Mouse (Mus musculus) CH12.LX (cell line): Measurements from ENCODE around the gene Nfkb2. TPM values are rescaled to one million over a fixed set of nuclear protein-coding genes. Genes with fewer than 3 reads are reported as not detected.
A peak's percentile ranks its signal among the peaks of the same experiment; 100 is the strongest.

ENCODE experiments used
- DNase-seq: peaks from one replicate; pipeline ENCODE4 v3.0.0-alpha.2; 2013; ENCODE audit errors: extremely low read depth
- H3K27ac ChIP-seq: 2 replicates; pipeline ENCODE4 v1.5.1; 2012; ENCODE audit warnings: low read depth, mild to moderate bottlenecking, control low read depth, moderate library complexity; ENCODE audit not compliant: insufficient read depth
- H3K27me3 ChIP-seq: replicated peaks from 2 replicates; pipeline ENCODE3; 2012; ENCODE audit warnings: inconsistent platforms
- H3K36me3 ChIP-seq, 2 experiments: replicated peaks in 1 of 2; 2 replicates each; pipeline versions ENCODE3 to v1.6.1; 2012; ENCODE audit warnings: inconsistent platforms in 1 of 2, low read length in 1 of 2, mild to moderate bottlenecking in 1 of 2, mixed read lengths in 1 of 2, moderate library complexity in 1 of 2; ENCODE audit not compliant: control insufficient read depth in 1 of 2, insufficient read depth in 1 of 2
- H3K4me1 ChIP-seq, 2 experiments: 2 replicates each; pipeline ENCODE4 v1.6.1; 2012; ENCODE audit warnings: inconsistent platforms in 1 of 2, moderate library complexity in 1 of 2; ENCODE audit not compliant: insufficient read depth in 2 of 2, control insufficient read depth in 1 of 2
- H3K4me2 ChIP-seq: 2 replicates; pipeline ENCODE4 v1.6.1; 2012; ENCODE audit warnings: low read depth, mild to moderate bottlenecking, control low read depth; ENCODE audit not compliant: poor library complexity, insufficient read depth, severe bottlenecking
- H3K4me3 ChIP-seq, 3 experiments: fragments of 150-350 bp in 1 of 3; sonication (generic) in 1 of 3; replicated peaks in 1 of 3; 2 replicates each; pipeline versions ENCODE3 to v1.5.1; 2011 to 2012; ENCODE audit warnings: low read depth in 2 of 3, low read length in 2 of 3, mild to moderate bottlenecking in 2 of 3, moderate library complexity in 2 of 3, control low read depth in 1 of 3, improper control_type of control experiment in 1 of 3, inconsistent platforms in 1 of 3, mixed read lengths in 1 of 3; ENCODE audit not compliant: poor library complexity in 1 of 3
- H3K79me2 ChIP-seq: replicated peaks from 2 replicates; pipeline ENCODE4 v1.6.1; 2012; ENCODE audit warnings: mild to moderate bottlenecking, moderate library complexity; ENCODE audit not compliant: control insufficient read depth, poor library complexity, insufficient read depth, severe bottlenecking; ENCODE audit errors: extremely low read depth
- H3K9ac ChIP-seq: 2 replicates; pipeline ENCODE4 v1.6.1; 2012; ENCODE audit warnings: low read depth, mild to moderate bottlenecking, control low read depth, moderate library complexity; ENCODE audit not compliant: insufficient read depth
- H3K9me3 ChIP-seq: replicated peaks from 2 replicates; pipeline ENCODE3; 2012; ENCODE audit warnings: low read length, inconsistent platforms, mixed read lengths
- CHD1 ChIP-seq: IDR thresholded peaks from 2 replicates; pipeline ENCODE4 v1.6.1; 2012; ENCODE audit warnings: low read depth, low read length, improper control_type of control experiment, inconsistent platforms
- CTCF ChIP-seq, 2 experiments: IDR thresholded peaks in 1 of 2; conservative IDR thresholded peaks in 1 of 2; 2 replicates each; pipeline ENCODE4 v1.5.1; 2011 to 2012; ENCODE audit warnings: low read depth in 2 of 2, low read length in 2 of 2, improper control_type of control experiment in 1 of 2, inconsistent platforms in 1 of 2, mild to moderate bottlenecking in 1 of 2, moderate library complexity in 1 of 2
- E2F4 ChIP-seq: IDR thresholded peaks from 2 replicates; pipeline ENCODE4 v1.6.1; 2011; ENCODE audit warnings: low read depth, low read length, improper control_type of control experiment; ENCODE audit not compliant: insufficient replicate concordance
- IRF4 ChIP-seq: IDR thresholded peaks from 2 replicates; pipeline ENCODE4 v1.6.1; 2014; ENCODE audit warnings: low read depth, mild to moderate bottlenecking, inconsistent platforms, low read length, improper control_type of control experiment
- JUN ChIP-seq: IDR thresholded peaks from 2 replicates; pipeline ENCODE4 v1.6.1; 2011; ENCODE audit warnings: low read depth, mild to moderate bottlenecking, low read length, improper control_type of control experiment, moderate library complexity; ENCODE audit not compliant: insufficient read depth
- JUND ChIP-seq: conservative IDR thresholded peaks from 2 replicates; pipeline ENCODE4 v1.6.1; 2011; ENCODE audit warnings: low read depth, low read length, improper control_type of control experiment
- KAT2A ChIP-seq: IDR thresholded peaks from 2 replicates; pipeline ENCODE4 v1.6.1; 2012; ENCODE audit warnings: low read length, improper control_type of control experiment, inconsistent platforms; ENCODE audit not compliant: insufficient replicate concordance
- MAFK ChIP-seq: IDR thresholded peaks from 2 replicates; pipeline ENCODE4 v1.6.1; 2011; ENCODE audit warnings: low read length, improper control_type of control experiment; ENCODE audit not compliant: insufficient replicate concordance
- MAX ChIP-seq: IDR thresholded peaks from 2 replicates; pipeline ENCODE4 v1.6.1; 2011; ENCODE audit warnings: low read length, improper control_type of control experiment
- MAZ ChIP-seq: IDR thresholded peaks from 2 replicates; pipeline ENCODE4 v1.6.1; 2012; ENCODE audit warnings: low read depth, mild to moderate bottlenecking, inconsistent platforms, low read length, improper control_type of control experiment, moderate library complexity
- MEF2A ChIP-seq: IDR thresholded peaks from 2 replicates; pipeline ENCODE4 v1.6.1; 2014; ENCODE audit warnings: low read depth, mild to moderate bottlenecking, inconsistent platforms, low read length, improper control_type of control experiment, borderline replicate concordance
- MXI1 ChIP-seq: IDR thresholded peaks from 2 replicates; pipeline ENCODE4 v1.6.1; 2011; ENCODE audit warnings: mild to moderate bottlenecking, low read depth, low read length, improper control_type of control experiment
- MYC ChIP-seq: IDR thresholded peaks from 2 replicates; pipeline ENCODE4 v1.6.1; 2011; ENCODE audit warnings: low read depth, mild to moderate bottlenecking, improper control_type of control experiment, low read length
- NRF1 ChIP-seq: IDR thresholded peaks from 2 replicates; pipeline ENCODE4 v1.6.1; 2014; ENCODE audit warnings: low read depth, mild to moderate bottlenecking, inconsistent platforms, low read length, improper control_type of control experiment, moderate library complexity
- POLR2A ChIP-seq: IDR thresholded peaks from 2 replicates; pipeline ENCODE4 v1.6.1; 2011; ENCODE audit warnings: low read depth, mild to moderate bottlenecking, improper control_type of control experiment, low read length
- POLR2AphosphoS2 ChIP-seq: IDR thresholded peaks from 2 replicates; pipeline ENCODE4 v1.6.1; 2011; ENCODE audit warnings: low read depth, low read length, improper control_type of control experiment
- RCOR1 ChIP-seq: conservative IDR thresholded peaks from 2 replicates; pipeline ENCODE4 v1.6.1; 2012; ENCODE audit warnings: low read depth, mild to moderate bottlenecking, inconsistent platforms, low read length, improper control_type of control experiment
- SIN3A ChIP-seq: IDR thresholded peaks from 2 replicates; pipeline ENCODE4 v1.6.1; 2012; ENCODE audit warnings: low read length, improper control_type of control experiment, inconsistent platforms
- SMC3 ChIP-seq: IDR thresholded peaks from 2 replicates; pipeline ENCODE4 v1.6.1; 2011; ENCODE audit warnings: low read depth, low read length, improper control_type of control experiment
- TBP ChIP-seq: conservative IDR thresholded peaks from 2 replicates; pipeline ENCODE4 v1.6.1; 2011; ENCODE audit warnings: low read depth, low read length, improper control_type of control experiment
- USF1 ChIP-seq: IDR thresholded peaks from 2 replicates; pipeline ENCODE4 v1.6.1; 2014; ENCODE audit warnings: low read depth, mild to moderate bottlenecking, inconsistent platforms, low read length, improper control_type of control experiment
- USF2 ChIP-seq: conservative IDR thresholded peaks from 2 replicates; pipeline ENCODE4 v1.6.1; 2011; ENCODE audit warnings: low read depth, low read length, improper control_type of control experiment
- ZC3H11A ChIP-seq: IDR thresholded peaks from 2 replicates; pipeline ENCODE4 v1.6.1; 2012; ENCODE audit warnings: low read depth, mild to moderate bottlenecking, inconsistent platforms, low read length, improper control_type of control experiment
- ZKSCAN1 ChIP-seq: IDR thresholded peaks from 2 replicates; pipeline ENCODE4 v1.6.1; 2012; ENCODE audit warnings: low read depth, inconsistent platforms, low read length, improper control_type of control experiment, borderline replicate concordance
- ZNF384 ChIP-seq: IDR thresholded peaks from 2 replicates; pipeline ENCODE4 v1.6.1; 2012; ENCODE audit warnings: low read depth, low read length, improper control_type of control experiment, inconsistent platforms
- dilution Hi-C: fragments of 300-500 bp; cut with MboI; formaldehyde crosslinking; loops from 2 replicates; pipeline ENCODE4 v1.14.3; 2020; ENCODE audit warnings: low sequenced_read_pairs; ENCODE audit not compliant: extremely low pct_unique_long_range_greater_than_20kb, extremely low pct_ligation_motif_present
- in situ Hi-C: fragments of 300-500 bp; cut with MboI; formaldehyde crosslinking; loops from 3 replicates; pipeline ENCODE4 v1.14.3; 2019; ENCODE audit warnings: low sequenced_read_pairs, low pct_ligation_motif_present, low pct_unique_long_range_greater_than_20kb, mixed read lengths
- polyA plus RNA-seq: library from polyadenylated mRNA; unstranded; fragments of >175 nt; gene quantifications from 2 replicates; pipeline ENCODE4 v1.2.1, GENCODE M21; 2012; ENCODE audit warnings: low read depth; ENCODE audit not compliant: insufficient read length
- total RNA-seq, 2 experiments: library from RNA; depleted of rRNA; stranded (reverse); fragments of 300-350 nt in 1 of 2; fragments of >200 nt in 1 of 2; gene quantifications; 2 replicates each; pipeline ENCODE4 v1.2.3; 2012 to 2014

The Nfkb2 gene
- total and polyA plus RNA-seq, 3 experiments = 44.3 to 71.7 (median 64.8) TPM

DNA sequence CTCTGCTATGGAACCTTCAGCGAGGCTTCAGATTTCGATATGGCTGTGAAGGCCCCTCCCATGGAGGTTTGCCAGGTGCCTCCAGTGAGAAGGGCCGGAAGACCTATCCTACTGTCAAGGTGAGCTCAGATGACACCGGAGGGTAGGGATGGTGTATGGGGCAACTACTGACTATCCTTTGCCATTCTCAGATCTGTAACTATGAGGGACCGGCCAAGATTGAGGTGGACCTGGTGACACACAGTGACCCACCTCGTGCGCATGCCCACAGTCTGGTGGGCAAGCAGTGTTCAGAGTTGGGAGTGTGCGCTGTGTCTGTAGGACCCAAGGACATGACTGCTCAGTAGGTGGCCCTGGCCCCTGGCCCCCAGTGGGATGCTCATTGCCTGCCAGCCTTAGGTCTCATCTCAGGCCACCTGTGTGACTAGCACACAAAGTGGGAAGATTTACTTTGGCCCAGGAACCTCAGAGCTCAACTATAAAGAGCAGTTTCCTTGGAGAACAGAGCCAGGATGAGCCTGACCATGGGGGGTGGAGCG is 2.7 kb downstream of the Nfkb2 start:
- peak overlapping the region; percentile 91; the same call in 1 of the 2 replicates for H3K4me2 ChIP-seq
- H3K27ac ChIP-seq = no peak overlapping the region
- peaks cover 8 to 36% of the 10 kb centered on the region in 2 experiments for H3K4me1 ChIP-seq
- peaks cover 6% of the 10 kb centered on the region for H3K79me2 ChIP-seq
- no peaks in the 10 kb centered on the region for H3K27me3 ChIP-seq
- H3K4me3 ChIP-seq = peak overlapping the region in 2 of 3 experiments; percentile 22 to 96
- TF ChIP-seq SIN3A (no peak), SMC3 (no peak), RCOR1 (no peak), IRF4 (no peak), MAFK (no peak), JUND (no peak), ZC3H11A (no peak), E2F4 (no peak), MYC (no peak), MEF2A (no peak), MAX (no peak), CTCF (conservative IDR thresholded peaks at IDR 0.05 in 1 of 2, IDR thresholded peaks at IDR 0.05 in 1 of 2; ENCODE audit: low read depth in 2 of 2, low read length in 2 of 2) (no peak), ZNF384 (no peak), POLR2AphosphoS2 (no peak), NRF1 (no peak), KAT2A (no peak)
- TF ChIP-seq, all 38 proteins: peak for 0
- Histone ChIP-seq H3K36me3 (peaks cover 52 to 59% of the 10 kb centered on the region in 2 experiments), H3K9me3 (no peaks in the 10 kb centered on the region), H3K9ac (peak overlapping the region; percentile 4; the same call in 1 of the 2 replicates)
- in situ Hi-C loops (no loop called here), dilution Hi-C loops (no loop called here)
- no peak for DNase-seq

DNA sequence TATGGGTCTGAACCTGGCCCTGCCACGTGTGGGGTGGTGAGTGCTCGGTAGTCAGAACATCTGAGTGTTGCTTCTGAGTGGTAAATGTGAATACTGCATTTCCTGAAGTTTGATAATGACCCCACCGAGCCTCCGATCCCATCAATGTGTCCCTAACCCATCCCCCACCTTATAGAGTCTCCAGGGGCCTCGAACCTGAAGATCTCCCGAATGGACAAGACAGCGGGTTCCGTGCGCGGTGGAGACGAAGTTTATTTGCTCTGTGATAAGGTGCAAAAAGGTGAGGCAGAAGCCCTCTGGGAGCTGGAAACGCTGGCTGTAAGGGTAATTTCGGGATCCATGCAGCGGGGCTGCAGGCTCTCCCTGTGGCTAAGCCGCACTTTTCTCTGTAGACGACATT is 3.7 kb downstream of the Nfkb2 start:
- Histone ChIP-seq H3K36me3 (peaks cover 60 to 66% of the 10 kb centered on the region in 2 experiments), H3K9ac (no peak overlapping the region), H3K4me3 (no peak overlapping the region), H3K79me2 (peaks cover 6% of the 10 kb centered on the region), H3K4me1 (peaks cover 6 to 31% of the 10 kb centered on the region in 2 experiments), H3K9me3 (no peaks in the 10 kb centered on the region), H3K4me2 (no peak overlapping the region), H3K27me3 (no peaks in the 10 kb centered on the region), H3K27ac (no peak overlapping the region)
- no peak for DNase-seq
- in situ Hi-C loops = no loop called here
- dilution Hi-C loops = no loop called here
- TF ChIP-seq USF1 = no peak
- TF ChIP-seq JUN = no peak
- no peak for TF ChIP-seq MXI1
- TF ChIP-seq SIN3A = no peak
- no peak for TF ChIP-seq IRF4
- TF ChIP-seq CHD1 = no peak
- TF ChIP-seq SMC3 = no peak
- no peak for TF ChIP-seq TBP
- TF ChIP-seq MEF2A = no peak
- no peak for TF ChIP-seq CTCF (conservative IDR thresholded peaks at IDR 0.05 in 1 of 2, IDR thresholded peaks at IDR 0.05 in 1 of 2; ENCODE audit: low read depth in 2 of 2, low read length in 2 of 2)
- TF ChIP-seq MAZ = no peak
- no peak for TF ChIP-seq POLR2A
- TF ChIP-seq ZNF384 = no peak
- no peak for TF ChIP-seq MAX
- TF ChIP-seq USF2 = no peak
- no peak for TF ChIP-seq ZKSCAN1
- TF ChIP-seq MYC = no peak
- TF ChIP-seq RCOR1 = no peak
- TF ChIP-seq POLR2AphosphoS2 = no peak
